Comparison of ENCODE assay signal across 28 mouse cellular contexts in genomic region chr1:92727961-92728360, GRCm38 (mm10).
DNase-seq lines count a peak whose midpoint lies in the region; ATAC-seq lines count a peak whose summit lies in the region.
"Had no signal": no experiment of that assay in that cellular context is flagged by ENCODE, and none has a peak within 500 bp of the region (broad histone marks: within the 10 kb centered on the region; RNA-seq: fewer than 3 reads in every experiment).

No protein-coding gene starts in this region.

- H3K9ac ChIP-seq in forebrain, embryonic 12.5 days, result no peak overlapping the region
- H3K9ac ChIP-seq in forebrain, embryonic 16.5 days (replicated peaks; ENCODE audit: low read depth, low read length), result no peak overlapping the region
- H3K9ac ChIP-seq: embryonic facial prominence, embryonic 15.5 days; hindbrain, embryonic 13.5 days; liver, embryonic 14.5 days; lung, embryonic 14.5 days had no signal

- H3K4me3 ChIP-seq in forebrain, embryonic 10.5 days, result no peak overlapping the region
- H3K4me3 ChIP-seq in forebrain, embryonic 12.5 days (replicated peaks), result no peak overlapping the region
- H3K4me3 ChIP-seq in forebrain, embryonic 16.5 days (replicated peaks; ENCODE audit: low read length), result no peak overlapping the region
- H3K4me3 ChIP-seq: embryonic facial prominence, embryonic 10.5 days; embryonic facial prominence, embryonic 15.5 days; gastrocnemius, adult 2 months; hindbrain, embryonic 13.5 days had no signal

- H3K9me3 ChIP-seq in forebrain, embryonic 10.5 days, result no peaks in the 10 kb centered on the region
- no peaks in the 10 kb centered on the region for H3K9me3 ChIP-seq in forebrain, embryonic 12.5 days
- no peaks in the 10 kb centered on the region for H3K9me3 ChIP-seq in forebrain, embryonic 16.5 days (ENCODE audit: control insufficient read depth, low read length)
- H3K9me3 ChIP-seq: embryonic facial prominence, embryonic 10.5 days; embryonic facial prominence, embryonic 15.5 days; G1E; hindbrain, embryonic 13.5 days had no signal

- H3K4me1 ChIP-seq in forebrain, embryonic 10.5 days, result peaks cover 9% of the 10 kb centered on the region; the same call in 1 of the 2 replicates
- H3K4me1 ChIP-seq in forebrain, embryonic 12.5 days, result peaks cover 4% of the 10 kb centered on the region
- H3K4me1 ChIP-seq in forebrain, embryonic 16.5 days (replicated peaks; ENCODE audit: control insufficient read depth, insufficient read depth, low read length), result peaks cover 17% of the 10 kb centered on the region
- H3K4me1 ChIP-seq: embryonic facial prominence, embryonic 10.5 days had no signal

- H3K27ac ChIP-seq in forebrain, embryonic 10.5 days, result 0 out of 2 replicates have a peak overlapping the region, but pooled peaks have one; percentile 12
- no peak overlapping the region for H3K27ac ChIP-seq in forebrain, embryonic 12.5 days
- no peak overlapping the region for H3K27ac ChIP-seq in forebrain, embryonic 16.5 days (ENCODE audit: low read length)
- H3K27ac ChIP-seq: embryonic facial prominence, embryonic 10.5 days; embryonic facial prominence, embryonic 15.5 days; gastrocnemius, adult 2 months; hindbrain, embryonic 13.5 days; kidney, postnatal 0 days; liver, embryonic 14.5 days had no signal

- H3K36me3 ChIP-seq in forebrain, embryonic 10.5 days (replicated peaks), result no peaks in the 10 kb centered on the region
- H3K36me3 ChIP-seq in forebrain, embryonic 12.5 days (replicated peaks), result no peaks in the 10 kb centered on the region
- H3K36me3 ChIP-seq in forebrain, embryonic 16.5 days (ENCODE audit: control insufficient read depth, insufficient read depth), result no peaks in the 10 kb centered on the region
- H3K36me3 ChIP-seq: embryonic facial prominence, embryonic 10.5 days; embryonic facial prominence, embryonic 15.5 days; G1E; hindbrain, embryonic 13.5 days had no signal

- H3K27me3 ChIP-seq in forebrain, embryonic 10.5 days (ENCODE audit: poor library complexity, severe bottlenecking), result no peaks in the 10 kb centered on the region
- no peaks in the 10 kb centered on the region for H3K27me3 ChIP-seq in forebrain, embryonic 12.5 days
- H3K27me3 ChIP-seq in forebrain, embryonic 16.5 days (replicated peaks; ENCODE audit: control insufficient read depth, insufficient read depth, low read length), result no peaks in the 10 kb centered on the region
- H3K27me3 ChIP-seq: embryonic facial prominence, embryonic 15.5 days had no signal

- DNase-seq in forebrain, embryonic 10.5 days (ENCODE audit: extremely low spot score, low spot score), result no peak
- DNase-seq in frontal cortex, postnatal 36 days (ENCODE audit: low spot score in 2 of 2), result peak; percentile 40 to 48
- DNase-seq in frontal cortex, postnatal 10 days (ENCODE audit: low spot score in 2 of 2), result no peak
- peak; percentile 67 for DNase-seq in right cerebral cortex, adult 18-20 months
- no peak for DNase-seq in right cerebral cortex, postnatal 4 days
- DNase-seq in cerebellum, adult 8-10 months, result no peak
- DNase-seq: adrenal gland, adult 8-10 months; cerebellum, adult 11-12 months; gastrocnemius, adult 2 months; gastrocnemius, postnatal 36 days; heart, adult 18-20 months; heart, postnatal 4 days; kidney, adult 8-10 months; kidney, postnatal 4 days; liver; lung, embryonic 14.5 days; lung, postnatal 14 days; midbrain, embryonic 14.5 days had no signal

- WGBS in forebrain, embryonic 10.5 days, result 74% methylated on average over 4 of the region's 4 CpGs
- WGBS in forebrain, embryonic 12.5 days, result 76% methylated on average over 4 of the region's 4 CpGs
- WGBS in forebrain, embryonic 16.5 days, result 57% methylated on average over 4 of the region's 4 CpGs

- ATAC-seq in forebrain, embryonic 12.5 days (ENCODE audit: low FRiP score), result no peak
- ATAC-seq in forebrain, embryonic 16.5 days, result 0 out of 2 replicates have a peak, but pooled peaks have one; percentile 37
- ATAC-seq: intestine, embryonic 16.5 days had no signal

- H3K4me2 ChIP-seq in forebrain, embryonic 12.5 days, result no peak overlapping the region
- H3K4me2 ChIP-seq in forebrain, embryonic 16.5 days (ENCODE audit: low read length), result no peak overlapping the region
- H3K4me2 ChIP-seq: embryonic facial prominence, embryonic 15.5 days; heart, embryonic 11.5 days; hindbrain, embryonic 13.5 days; lung, embryonic 14.5 days had no signal

Comparison
In these comparisons a context has a peak if more than half of its experiments do, and no peak if none do; other contexts are left out.
1. DNase-seq: peak in frontal cortex, postnatal 36 days (2 of 2) and right cerebral cortex, adult 18-20 months (single experiment); none in forebrain, embryonic 10.5 days (single experiment), frontal cortex, postnatal 10 days (0 of 2), right cerebral cortex, postnatal 4 days (single experiment) and cerebellum, adult 8-10 months (single experiment).